Mouse (Mus musculus): ENCODE measurements at regions not wholly inside any gene's neighbourhood (a gene's known extent, or its start where the extent isn't known, plus 50 kb on each side); places are given as distances from the start of the nearest gene placed in this dataset.

DNA sequence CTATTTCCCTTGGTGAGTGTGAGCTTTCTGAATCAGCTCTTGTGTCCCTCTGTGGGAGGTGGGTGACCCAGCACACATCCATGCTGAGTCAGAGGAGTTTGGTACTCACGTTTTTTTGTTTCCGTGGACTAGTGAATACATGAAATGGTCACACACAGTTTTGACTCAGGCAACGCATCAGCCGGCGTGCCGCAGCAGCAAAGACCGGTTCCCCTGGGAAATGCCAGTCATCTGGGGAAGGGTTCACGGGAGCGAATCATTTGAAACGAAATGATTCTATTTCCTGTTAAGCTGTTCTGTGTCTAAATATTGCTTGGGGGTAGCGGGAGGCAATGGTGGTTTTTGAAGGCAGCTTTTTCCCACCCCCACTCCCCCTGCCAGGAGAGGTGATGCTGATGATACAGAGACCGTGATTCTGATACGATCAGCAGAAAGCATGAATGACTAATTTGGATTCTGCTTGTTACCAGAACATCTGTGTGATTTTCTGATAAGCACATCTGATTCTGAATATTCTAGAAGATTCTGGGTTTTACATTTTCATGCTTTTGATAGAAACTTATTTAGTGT, 223.5 kb downstream of the Klf5 start:
- Histone ChIP-seq H3K36me3 (ENCODE audit: control insufficient read depth, insufficient read depth, low read length, poor library complexity, severe bottlenecking) (no peaks in the 10 kb centered on the region), H3K27me3 (ENCODE audit: control insufficient read depth, insufficient read depth, low read length, poor library complexity, severe bottlenecking) (no peaks in the 10 kb centered on the region)
- no peak for DNase-seq (ENCODE audit: low read depth, low spot score)

DNA sequence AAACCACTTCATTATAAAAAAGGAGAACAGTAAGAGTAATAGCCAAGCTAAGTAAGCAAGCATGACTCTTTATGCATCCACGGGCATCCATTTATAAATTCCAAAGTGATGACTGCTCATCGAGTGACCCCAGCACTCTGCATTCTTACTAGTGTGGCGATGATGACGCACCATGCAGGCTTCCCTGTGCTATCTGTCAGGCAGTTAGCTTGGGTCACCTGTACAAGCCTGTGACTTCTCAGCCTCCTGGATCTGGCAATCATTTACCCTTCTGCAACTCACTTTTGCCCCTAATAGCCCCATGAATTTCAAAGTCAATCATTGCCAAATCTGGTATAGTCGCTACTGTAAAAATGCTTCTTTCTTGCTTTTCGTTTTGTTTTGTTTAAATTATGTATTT, 237.3 kb downstream of the Klf5 start:
- Histone ChIP-seq H3K36me3 (ENCODE audit: control insufficient read depth, insufficient read depth, low read length, poor library complexity, severe bottlenecking) (no peaks in the 10 kb centered on the region), H3K27me3 (ENCODE audit: control insufficient read depth, insufficient read depth, low read length, poor library complexity, severe bottlenecking) (no peaks in the 10 kb centered on the region)
- DNase-seq (ENCODE audit: low read depth, low spot score): no peak

DNA sequence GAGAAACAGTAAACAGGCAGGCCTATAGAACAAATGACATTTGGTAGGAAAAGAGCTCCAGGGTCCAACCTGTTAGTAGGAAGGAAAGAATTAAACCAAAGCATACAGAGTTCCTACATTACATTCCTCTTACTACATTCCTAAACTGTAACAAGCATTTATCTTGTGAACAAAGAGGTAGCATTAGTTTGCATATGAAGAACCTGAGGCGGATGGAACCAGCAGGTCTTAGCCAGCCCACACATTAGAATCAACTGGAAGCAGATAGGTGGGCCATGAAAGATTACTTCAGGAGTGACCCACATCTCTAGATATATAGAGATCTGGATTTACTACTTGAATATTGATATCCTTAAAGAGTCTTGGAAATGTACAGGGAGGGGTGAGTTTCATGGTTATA, 238.8 kb downstream of the Klf5 start:
- Histone ChIP-seq H3K36me3 (ENCODE audit: control insufficient read depth, insufficient read depth, low read length, poor library complexity, severe bottlenecking) (no peaks in the 10 kb centered on the region), H3K27me3 (ENCODE audit: control insufficient read depth, insufficient read depth, low read length, poor library complexity, severe bottlenecking) (no peaks in the 10 kb centered on the region)
- no peak for DNase-seq (ENCODE audit: low read depth, low spot score)

DNA sequence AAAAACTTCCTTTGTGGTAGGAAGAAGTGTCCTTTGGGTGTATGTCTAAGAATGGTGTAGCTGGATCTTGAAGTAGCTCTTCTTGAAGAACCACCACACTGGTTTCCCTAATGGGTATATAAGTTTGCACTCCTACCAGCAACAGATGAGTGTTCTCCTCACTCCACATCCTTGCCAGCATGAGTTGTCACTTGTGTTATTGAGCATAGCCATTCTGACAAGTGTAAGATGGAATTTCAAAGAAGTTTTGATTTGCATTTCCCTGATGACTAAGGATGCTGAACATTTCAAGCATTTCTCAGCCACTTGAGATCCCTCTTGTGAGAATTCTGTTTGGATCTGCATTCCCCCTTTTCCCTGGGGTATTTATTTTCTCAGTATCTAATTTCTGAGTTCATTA, 243.2 kb downstream of the Klf5 start:
- no peak for DNase-seq (ENCODE audit: low read depth, low spot score)

DNA sequence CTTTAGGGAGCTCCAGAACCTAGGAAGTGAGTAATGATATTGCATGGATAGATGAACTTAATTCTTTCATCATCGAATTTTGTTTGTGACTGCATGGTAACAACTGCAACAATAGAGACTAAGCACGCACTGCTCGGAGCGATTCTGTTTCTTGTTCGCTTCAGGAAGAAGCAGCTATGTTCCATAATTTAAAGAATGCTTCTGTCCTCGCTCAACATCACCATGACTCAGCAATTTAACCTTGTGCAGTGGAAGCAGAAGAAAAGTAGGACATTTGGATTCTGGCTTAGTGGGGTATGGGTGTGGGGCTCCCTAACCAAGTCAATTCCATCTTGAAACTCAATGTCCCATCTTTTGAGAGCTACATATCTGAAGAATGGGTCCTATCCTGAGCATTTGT, 249.4 kb downstream of the Klf5 start:
- Histone ChIP-seq H3K36me3 (ENCODE audit: control insufficient read depth, insufficient read depth, low read length, poor library complexity, severe bottlenecking) (no peaks in the 10 kb centered on the region), H3K27me3 (ENCODE audit: control insufficient read depth, insufficient read depth, low read length, poor library complexity, severe bottlenecking) (no peaks in the 10 kb centered on the region)
- no peak for DNase-seq (ENCODE audit: low read depth, low spot score)

More for the DNA sequence above, 243.2 kb downstream of the Klf5 start:
- Histone ChIP-seq H3K36me3 (ENCODE audit: control insufficient read depth, insufficient read depth, low read length, poor library complexity, severe bottlenecking) (no peaks in the 10 kb centered on the region), H3K27me3 (ENCODE audit: control insufficient read depth, insufficient read depth, low read length, poor library complexity, severe bottlenecking) (no peaks in the 10 kb centered on the region)

DNA sequence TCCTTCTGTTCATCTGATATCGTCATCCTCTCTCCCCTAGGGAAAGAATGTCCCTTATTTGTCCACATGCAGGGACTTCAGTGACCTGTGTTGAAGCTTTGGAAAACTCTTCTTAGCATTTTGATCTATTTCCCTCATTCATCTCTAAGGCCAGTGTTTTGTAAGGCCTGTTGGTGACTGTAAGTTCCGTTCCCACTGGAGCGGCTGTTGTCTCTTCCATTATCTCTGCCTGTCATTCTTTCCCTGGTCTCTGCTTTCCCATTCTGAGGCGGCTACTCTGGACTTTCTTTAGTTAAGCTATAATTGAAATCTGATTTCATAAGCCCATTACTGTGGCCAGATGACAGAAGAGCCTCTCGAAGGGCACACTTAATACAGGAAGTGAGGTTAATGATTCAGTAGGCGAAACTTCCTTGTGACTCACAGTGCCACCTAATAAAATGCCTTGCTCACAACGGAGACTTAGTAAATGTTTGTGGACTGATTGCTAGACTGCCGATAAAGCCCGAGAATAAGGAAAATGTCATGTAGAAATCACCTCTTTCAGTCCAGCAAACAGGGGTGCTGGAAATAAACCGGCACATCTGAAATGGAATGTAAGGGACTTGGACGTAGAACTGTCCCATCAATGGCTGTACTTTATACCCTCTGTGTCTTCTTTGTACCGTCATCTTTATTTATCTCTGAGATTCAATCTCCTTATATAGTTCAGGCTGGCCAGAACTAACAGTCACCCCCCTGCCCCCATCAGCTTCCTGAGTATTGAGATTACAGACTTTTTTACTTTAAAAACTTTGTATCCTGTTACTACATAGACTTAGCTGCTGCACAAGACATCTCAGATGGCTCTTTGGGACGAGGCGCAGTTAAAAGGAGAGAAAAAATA, 250.1 kb downstream of the Klf5 start:
- H3K36me3 ChIP-seq (ENCODE audit: control insufficient read depth, insufficient read depth, low read length, poor library complexity, severe bottlenecking): no peaks in the 10 kb centered on the region
- no peaks in the 10 kb centered on the region for H3K27me3 ChIP-seq (ENCODE audit: control insufficient read depth, insufficient read depth, low read length, poor library complexity, severe bottlenecking)
- no peak for DNase-seq (ENCODE audit: low read depth, low spot score)

DNA sequence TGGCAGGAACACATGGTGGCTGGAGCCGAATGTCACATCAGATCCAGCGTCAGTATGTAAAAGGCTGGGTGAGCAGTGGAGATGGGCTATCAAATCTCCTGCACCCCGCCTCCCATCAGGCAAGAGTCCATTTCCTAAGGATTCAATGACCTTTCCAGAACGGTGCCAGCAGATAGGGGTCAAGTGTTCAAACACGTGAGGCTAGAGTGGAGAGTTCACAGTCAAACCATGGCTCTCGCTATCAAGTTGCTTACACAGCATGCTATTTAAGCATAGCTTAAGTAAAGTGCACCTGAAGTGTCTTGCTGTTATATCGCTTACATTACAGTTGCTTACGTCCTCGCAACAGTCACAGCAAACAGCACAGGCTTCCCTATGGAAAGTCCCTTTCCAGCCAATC, 265.5 kb downstream of the Klf5 start:
- H3K27me3 ChIP-seq (ENCODE audit: control insufficient read depth, insufficient read depth, low read length, poor library complexity, severe bottlenecking): no peaks in the 10 kb centered on the region
- no peaks in the 10 kb centered on the region for H3K36me3 ChIP-seq (ENCODE audit: control insufficient read depth, insufficient read depth, low read length, poor library complexity, severe bottlenecking)
- no peak for DNase-seq (ENCODE audit: low read depth, low spot score)

DNA sequence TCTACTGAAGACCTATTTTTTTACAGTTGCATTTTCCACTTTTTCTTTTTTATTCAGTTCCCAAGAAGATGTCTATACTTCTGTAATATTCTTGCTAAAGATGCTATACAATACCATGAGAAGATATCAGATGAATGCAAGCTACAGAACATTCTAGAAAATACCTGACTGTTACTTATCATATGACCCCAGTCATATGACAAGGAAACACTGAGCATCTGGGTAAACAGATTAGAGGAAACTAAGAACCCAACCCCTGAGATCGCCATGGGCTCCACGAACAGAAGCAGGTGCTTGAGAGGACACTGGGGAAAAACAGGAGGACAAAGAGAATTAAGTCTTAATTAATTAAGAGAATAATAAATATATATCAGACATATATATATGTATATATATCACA, 275.7 kb downstream of the Klf5 start:
- H3K36me3 ChIP-seq (ENCODE audit: control insufficient read depth, insufficient read depth, low read length, poor library complexity, severe bottlenecking): no peaks in the 10 kb centered on the region
- DNase-seq (ENCODE audit: low read depth, low spot score): no peak
- no peaks in the 10 kb centered on the region for H3K27me3 ChIP-seq (ENCODE audit: control insufficient read depth, insufficient read depth, low read length, poor library complexity, severe bottlenecking)

DNA sequence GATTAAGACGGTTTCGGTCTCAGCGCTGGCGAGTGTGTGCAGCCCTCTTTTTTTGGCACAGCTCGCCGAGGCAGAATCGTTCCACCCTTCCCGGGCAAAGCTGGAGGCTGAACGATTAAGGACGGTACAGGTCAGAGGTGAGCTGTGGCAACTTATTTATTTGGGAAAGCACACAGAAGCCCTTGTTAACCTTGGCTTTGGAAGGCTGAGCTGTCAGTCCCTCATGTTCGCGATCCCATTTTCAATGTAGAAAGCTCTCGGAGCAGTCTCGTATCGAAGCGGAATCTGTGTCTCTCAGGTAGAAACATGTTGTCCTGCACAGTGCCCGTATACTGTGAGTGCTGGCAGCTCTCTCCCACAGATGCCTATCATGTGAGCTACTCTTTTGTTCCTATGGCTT, 280.2 kb downstream of the Klf5 start:
- H3K27me3 ChIP-seq (ENCODE audit: control insufficient read depth, insufficient read depth, low read length, poor library complexity, severe bottlenecking): no peaks in the 10 kb centered on the region
- DNase-seq (ENCODE audit: low read depth, low spot score): no peak

DNA sequence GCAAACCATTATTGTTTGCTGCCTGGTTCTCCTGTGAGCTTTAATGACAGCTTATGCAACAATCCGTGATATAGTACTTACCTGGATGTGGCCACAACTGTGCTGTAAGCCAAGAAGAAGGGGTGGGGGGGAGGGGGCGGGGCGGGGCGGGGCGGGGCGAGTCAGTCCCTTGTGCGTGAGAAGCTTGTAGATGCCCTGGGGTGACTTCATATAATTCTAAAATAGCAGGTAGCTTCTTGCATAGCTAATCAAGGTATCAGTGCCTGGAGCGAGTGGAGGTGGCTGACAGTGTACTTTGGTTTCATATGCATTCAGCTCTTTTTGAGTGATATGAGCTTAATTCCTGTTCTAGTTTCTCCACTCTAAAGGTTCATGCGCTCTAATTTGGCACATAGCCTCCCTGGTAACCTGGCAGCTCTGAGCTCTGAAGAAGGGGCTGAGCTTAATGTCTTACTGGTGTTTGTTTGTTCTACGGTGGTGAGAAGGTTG, 280.8 kb downstream of the Klf5 start:
- no peaks in the 10 kb centered on the region for H3K36me3 ChIP-seq (ENCODE audit: control insufficient read depth, insufficient read depth, low read length, poor library complexity, severe bottlenecking)
- H3K27me3 ChIP-seq (ENCODE audit: control insufficient read depth, insufficient read depth, low read length, poor library complexity, severe bottlenecking): no peaks in the 10 kb centered on the region

More for the DNA sequence above, 280.2 kb downstream of the Klf5 start:
- no peaks in the 10 kb centered on the region for H3K36me3 ChIP-seq (ENCODE audit: control insufficient read depth, insufficient read depth, low read length, poor library complexity, severe bottlenecking)

DNA sequence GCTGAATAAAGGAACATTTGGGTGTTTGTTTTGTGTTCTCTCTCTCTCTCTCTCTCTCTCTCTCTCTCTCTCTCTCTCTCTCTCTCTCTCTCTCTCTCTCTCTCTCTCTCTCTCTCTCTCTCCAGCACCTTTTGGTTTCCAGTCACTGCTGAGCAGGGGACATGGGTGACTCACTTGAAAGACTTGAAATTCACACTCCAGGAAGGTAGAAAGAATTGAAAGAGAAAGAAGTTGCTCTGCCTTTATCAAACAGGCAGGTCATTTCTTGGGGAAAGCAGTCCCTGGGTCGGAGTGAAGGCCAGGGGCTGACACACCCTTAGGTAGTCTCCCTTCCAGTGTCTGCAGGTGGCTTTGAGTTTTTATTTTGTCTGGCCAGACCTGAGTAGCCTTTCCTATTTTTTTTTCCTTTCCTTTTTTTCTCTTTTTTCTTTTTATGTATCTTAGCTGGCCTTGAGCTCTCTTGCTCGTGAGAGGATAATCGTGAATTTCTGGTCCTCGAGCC, 281.3 kb downstream of the Klf5 start:
- DNase-seq (ENCODE audit: low read depth, low spot score): no peak

More for the DNA sequence above, 280.8 kb downstream of the Klf5 start:
- no peak for DNase-seq (ENCODE audit: low read depth, low spot score)

DNA sequence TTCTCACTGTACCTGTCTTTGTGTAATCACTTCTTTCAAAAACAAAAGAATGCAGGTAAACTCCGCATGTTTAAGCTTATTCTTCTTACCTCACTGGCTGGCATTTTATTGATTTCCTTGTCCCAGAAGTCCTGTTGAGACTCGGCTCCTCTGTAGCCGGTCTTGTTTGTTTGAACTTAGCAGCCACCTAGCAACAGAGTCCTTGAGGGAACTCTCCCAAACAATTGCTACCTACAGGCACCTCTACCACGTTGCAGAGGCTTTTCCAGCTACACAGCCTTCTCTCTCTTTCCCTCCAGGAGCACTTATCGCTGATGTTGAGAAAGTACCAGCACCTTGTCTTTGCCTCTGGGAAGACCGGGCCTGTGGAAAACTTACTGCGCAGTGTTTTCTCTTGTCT, 285.7 kb downstream of the Klf5 start:
- no peaks in the 10 kb centered on the region for H3K36me3 ChIP-seq (ENCODE audit: control insufficient read depth, insufficient read depth, low read length, poor library complexity, severe bottlenecking)
- no peaks in the 10 kb centered on the region for H3K27me3 ChIP-seq (ENCODE audit: control insufficient read depth, insufficient read depth, low read length, poor library complexity, severe bottlenecking)
- no peak for DNase-seq (ENCODE audit: low read depth, low spot score)

More for the DNA sequence above, 281.3 kb downstream of the Klf5 start:
- Histone ChIP-seq H3K27me3 (ENCODE audit: control insufficient read depth, insufficient read depth, low read length, poor library complexity, severe bottlenecking) (no peaks in the 10 kb centered on the region), H3K36me3 (ENCODE audit: control insufficient read depth, insufficient read depth, low read length, poor library complexity, severe bottlenecking) (no peaks in the 10 kb centered on the region)

DNA sequence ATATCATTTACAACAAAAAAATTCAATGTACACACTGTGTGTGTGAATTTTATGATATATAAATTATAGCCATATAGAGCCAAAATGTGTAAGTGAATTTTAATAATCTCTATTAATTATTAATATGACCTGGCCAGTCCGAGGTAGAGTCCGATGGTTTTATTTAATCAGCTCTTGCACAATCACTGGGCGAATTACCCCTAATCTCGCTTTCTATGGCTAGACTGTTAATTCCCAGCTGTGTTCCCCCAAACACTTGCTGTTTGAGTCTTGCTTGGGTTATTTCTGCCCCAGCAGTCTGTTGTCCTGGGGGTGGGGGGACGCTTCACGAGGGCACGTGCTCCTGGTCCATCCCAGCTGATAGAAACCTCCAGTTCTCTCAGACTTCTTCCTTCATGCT, 287.5 kb downstream of the Klf5 start:
- H3K36me3 ChIP-seq (ENCODE audit: control insufficient read depth, insufficient read depth, low read length, poor library complexity, severe bottlenecking): no peaks in the 10 kb centered on the region
- DNase-seq (ENCODE audit: low read depth, low spot score): no peak
- H3K27me3 ChIP-seq (ENCODE audit: control insufficient read depth, insufficient read depth, low read length, poor library complexity, severe bottlenecking): no peaks in the 10 kb centered on the region

DNA sequence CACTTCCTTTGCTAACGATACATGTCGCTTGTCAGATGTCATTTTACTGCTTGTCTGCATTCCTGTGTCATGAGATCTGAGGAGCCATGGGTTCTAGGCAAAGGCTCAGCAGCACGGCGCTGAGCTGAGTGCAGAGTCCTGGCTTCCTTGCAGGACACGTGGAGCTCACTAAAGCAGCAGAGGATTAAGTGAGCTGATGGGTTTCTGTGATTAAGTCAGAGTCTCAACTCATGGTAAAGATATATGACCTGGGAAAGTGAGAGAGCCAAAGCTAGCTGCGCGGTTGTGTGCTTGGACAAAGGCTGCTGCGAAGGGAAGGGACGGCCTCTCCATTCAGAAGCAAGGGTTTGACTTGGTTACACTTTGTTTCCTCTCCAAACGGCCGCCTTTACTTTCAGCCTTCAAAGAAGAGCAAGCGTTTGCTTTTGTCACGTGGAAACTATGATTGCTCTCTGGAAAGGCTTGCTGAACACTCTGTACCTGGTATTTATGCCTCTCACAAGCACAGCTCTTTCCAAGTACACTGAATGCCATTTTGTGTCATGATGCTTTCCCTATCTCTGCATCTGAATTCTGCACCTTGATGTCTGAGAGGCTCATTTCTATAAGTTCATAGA, 292.5 kb downstream of the Klf5 start:
- no peaks in the 10 kb centered on the region for H3K27me3 ChIP-seq (ENCODE audit: control insufficient read depth, insufficient read depth, low read length, poor library complexity, severe bottlenecking)
- no peak for DNase-seq (ENCODE audit: low read depth, low spot score)
- no peaks in the 10 kb centered on the region for H3K36me3 ChIP-seq (ENCODE audit: control insufficient read depth, insufficient read depth, low read length, poor library complexity, severe bottlenecking)

DNA sequence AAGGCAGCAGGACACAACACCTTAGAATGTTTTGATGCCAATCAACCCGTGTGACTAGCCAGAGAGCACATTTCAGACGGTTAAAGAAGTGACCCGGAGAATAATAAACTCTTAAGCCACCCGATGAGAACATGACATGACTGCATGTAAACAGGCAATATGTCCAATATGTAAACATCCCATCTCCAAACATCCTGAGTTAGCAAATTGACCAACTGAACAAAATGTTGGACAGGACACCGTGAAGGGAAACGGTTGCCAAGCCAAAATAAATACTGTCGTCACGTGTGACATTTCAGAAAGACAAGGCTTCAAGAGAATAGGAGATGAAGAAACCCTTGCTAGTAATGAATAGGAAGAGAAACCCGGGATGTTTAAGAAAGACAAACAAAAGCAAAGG, 294.4 kb downstream of the Klf5 start:
- DNase-seq (ENCODE audit: low read depth, low spot score): no peak
- Histone ChIP-seq H3K27me3 (ENCODE audit: control insufficient read depth, insufficient read depth, low read length, poor library complexity, severe bottlenecking) (no peaks in the 10 kb centered on the region), H3K36me3 (ENCODE audit: control insufficient read depth, insufficient read depth, low read length, poor library complexity, severe bottlenecking) (no peaks in the 10 kb centered on the region)

Measured in splenic B cell, adult 2 months (primary cell).